Mouse (Mus musculus) liver, adult (tissue): ENCODE results near the gene Nktr.

Experiments used
- GATA4 ChIP-seq: IDR thresholded peaks from 2 replicates; pipeline ENCODE4 v1.6.1; 2014; ENCODE audit warnings: mild to moderate bottlenecking, low read length; ENCODE audit not compliant: insufficient replicate concordance

The Nktr gene

GRCm38 (mm10) chr9:121772412-121772811, 53.4 kb downstream of the Nktr start:
- no peak for TF ChIP-seq GATA4

GRCm38 (mm10) chr9:121775951-121776350, 57.0 kb downstream of the Nktr start:
- TF ChIP-seq GATA4 = no peak

DNA sequence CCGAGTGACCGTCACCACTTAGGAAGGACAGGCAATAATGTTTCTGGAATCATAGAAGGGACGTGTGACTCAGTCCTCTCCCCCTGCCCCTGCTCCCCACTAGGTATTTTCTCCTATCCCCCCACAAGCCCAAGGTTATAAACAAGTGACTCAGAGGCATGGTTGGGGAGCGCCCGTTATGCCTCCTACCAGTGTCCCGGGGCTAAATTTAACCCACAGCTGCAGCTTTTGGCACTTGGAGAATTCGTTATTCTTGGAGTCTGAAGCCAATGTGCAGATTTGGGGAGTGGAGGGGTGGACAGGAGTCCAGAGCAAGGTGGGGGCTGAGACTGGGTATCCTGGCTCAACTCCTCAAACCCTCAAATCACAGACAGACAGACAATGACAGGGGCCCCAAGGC, 57.5 kb downstream of the Nktr start:
- no peak for TF ChIP-seq GATA4

DNA sequence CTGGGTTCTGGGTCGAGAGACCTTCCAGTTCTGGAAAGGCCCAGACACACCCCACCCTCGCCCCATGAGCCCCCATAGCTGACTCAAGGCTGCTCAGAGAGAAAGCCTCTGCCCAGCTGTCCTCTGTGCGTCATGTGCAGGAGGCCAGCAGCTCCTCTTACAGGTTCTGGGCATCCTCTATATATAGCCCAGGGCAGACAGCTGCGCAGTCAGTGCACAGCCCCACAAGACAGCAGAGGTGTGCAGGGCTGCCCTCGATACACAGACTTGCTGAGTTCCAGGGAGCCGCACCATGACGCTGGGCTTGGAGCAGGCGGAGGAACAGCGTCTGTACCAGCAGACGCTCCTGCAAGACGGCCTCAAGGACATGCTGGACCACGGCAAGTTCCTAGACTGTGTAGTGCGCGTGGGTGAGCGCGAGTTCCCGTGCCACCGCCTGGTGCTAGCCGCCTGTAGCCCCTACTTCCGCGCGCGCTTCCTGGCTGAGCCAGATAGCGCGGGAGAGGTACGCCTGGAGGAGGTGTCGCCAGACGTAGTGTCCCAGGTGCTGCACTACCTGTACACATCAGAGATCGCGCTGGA, 58.6 kb downstream of the Nktr start, which contains the start of gene Klhl40:
Klhl40 (plus strand) TSS at position 124 of the 582 bp plus-strand sequence.
- TF ChIP-seq GATA4 = no peak

GRCm38 (mm10) chr9:121778066-121778624, 59.2 kb downstream of the Nktr start:
- no peak for TF ChIP-seq GATA4

DNA sequence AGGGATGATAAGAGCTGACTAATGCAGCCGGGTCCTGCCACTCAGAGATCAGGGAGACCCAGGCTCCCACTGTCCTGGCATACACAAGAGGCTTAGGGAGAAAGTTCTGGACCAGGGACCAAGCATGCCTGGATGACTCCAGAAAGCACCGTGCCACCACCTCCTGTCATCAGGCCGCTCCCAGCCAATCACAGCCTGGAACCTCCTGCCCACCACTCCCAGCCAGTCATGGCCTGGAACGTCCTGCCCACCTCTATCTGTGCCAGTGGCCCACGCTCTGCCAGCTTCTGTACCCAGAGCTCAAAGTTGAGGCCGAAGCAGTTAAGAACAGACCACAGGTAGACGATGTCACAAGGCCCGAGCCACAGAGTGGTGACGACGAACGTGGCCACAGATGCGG, 65.8 kb downstream of the Nktr start:
- TF ChIP-seq GATA4 = no peak

- TF ChIP-seq GATA4 = no peak
These were observed 66.3 kb downstream of the Nktr start for GRCm38 (mm10) chr9:121785261-121785660.

DNA sequence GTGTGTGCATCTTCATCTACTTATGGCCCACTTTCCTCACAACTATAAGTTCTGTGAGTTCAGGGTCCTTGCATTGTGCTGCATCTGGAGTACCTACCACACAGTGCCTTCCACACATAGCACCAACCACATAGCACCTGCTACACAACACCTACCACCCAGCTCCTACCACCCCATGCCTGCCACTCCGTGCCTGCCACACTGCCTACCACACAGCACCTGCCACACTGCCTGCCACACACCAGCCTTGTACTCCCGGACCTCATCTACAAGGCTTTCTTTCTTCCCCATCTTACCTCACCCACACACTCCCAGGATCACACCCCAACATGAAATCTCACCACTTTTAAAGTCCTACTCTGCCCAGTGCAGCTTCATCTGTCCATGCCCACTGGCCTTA, 67.4 kb downstream of the Nktr start:
- no peak for TF ChIP-seq GATA4

- TF ChIP-seq GATA4 = no peak
These were observed 72.2 kb downstream of the Nktr start for GRCm38 (mm10) chr9:121791206-121791605.

- no peak for TF ChIP-seq GATA4
These were observed 73.0 kb downstream of the Nktr start, which contains the start of gene Hhatl for GRCm38 (mm10) chr9:121791757-121792521. Gene Hhatl, minus strand, starts transcription at chr9:121792507.

DNA sequence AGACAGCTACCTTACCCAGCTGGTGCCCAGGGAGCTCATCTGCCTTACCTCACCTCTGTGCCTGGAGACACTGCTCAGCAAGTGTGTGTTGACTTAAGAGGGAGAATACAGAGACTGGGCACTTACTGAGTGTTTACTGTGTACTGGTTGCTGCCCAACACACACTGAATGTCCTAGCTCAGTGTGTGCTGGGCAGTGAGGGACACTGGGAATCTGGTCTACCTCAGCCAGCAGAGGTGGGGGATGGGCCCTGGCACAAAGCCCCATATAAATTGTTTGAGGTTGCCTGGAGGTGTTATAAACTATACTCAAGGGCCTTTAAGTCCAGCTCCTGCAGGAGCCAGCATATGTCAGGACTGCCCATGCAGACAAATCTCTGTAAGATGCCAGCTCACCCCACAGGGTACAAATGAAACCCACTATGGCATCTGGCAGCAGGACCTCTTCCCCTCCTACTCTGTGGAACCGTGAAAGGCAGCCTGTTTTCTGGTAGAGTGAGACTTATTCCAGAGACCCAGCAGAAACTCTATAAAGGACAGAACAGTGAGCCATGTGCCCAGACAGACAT, 76.1 kb downstream of the Nktr start:
- TF ChIP-seq GATA4 = no peak

- TF ChIP-seq GATA4 = no peak
These were observed 78.8 kb downstream of the Nktr start for GRCm38 (mm10) chr9:121797722-121798121.

DNA sequence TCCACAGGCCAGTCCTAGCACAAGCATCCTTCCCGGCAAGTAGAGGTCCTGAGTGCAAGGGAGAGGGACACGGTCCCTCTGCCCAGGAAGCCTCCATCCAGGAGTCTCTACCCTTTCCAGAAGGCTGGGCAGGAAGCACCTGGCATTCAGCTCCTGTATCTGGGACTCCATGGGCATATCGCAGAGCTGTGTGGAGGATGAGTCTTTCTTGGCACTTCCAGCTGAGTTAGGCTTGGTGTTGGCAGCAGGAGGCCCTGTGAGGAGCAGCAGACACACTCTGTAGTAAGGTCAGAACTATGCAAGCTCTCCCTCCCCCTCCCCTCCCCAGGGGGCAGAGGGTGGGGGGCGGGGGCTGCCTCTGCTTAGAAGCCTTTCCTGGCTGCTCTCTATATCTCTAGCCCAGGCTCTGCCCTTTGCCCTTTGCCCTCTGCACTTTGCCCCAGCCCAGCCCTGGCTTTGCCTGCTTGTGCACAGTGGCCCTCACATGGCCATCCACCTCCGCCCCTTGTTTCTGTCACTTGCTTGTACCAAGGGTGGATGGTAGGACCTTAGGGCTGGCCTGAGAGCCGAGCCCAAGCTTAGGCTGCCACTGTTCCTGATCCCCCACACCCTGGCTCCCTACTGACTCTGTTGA, 80.0 kb downstream of the Nktr start:
- no peak for TF ChIP-seq GATA4

GRCm38 (mm10) chr9:121802747-121803146, 83.8 kb downstream of the Nktr start:
- TF ChIP-seq GATA4 = no peak
